Mouse (Mus musculus) adrenal gland, postnatal 14 days (tissue): ENCODE measurements at regions not wholly inside any gene's neighbourhood (a gene's known extent, or its start where the extent isn't known, plus 50 kb on each side); places are given as distances from the start of the nearest gene placed in this dataset.
A peak's percentile ranks its signal among the peaks of the same experiment; 100 is the strongest.

Experiments used
- DNase-seq: peaks from one replicate; pipeline ENCODE4 v3.0.0; 2021; ENCODE audit warnings: mixed read lengths

DNA sequence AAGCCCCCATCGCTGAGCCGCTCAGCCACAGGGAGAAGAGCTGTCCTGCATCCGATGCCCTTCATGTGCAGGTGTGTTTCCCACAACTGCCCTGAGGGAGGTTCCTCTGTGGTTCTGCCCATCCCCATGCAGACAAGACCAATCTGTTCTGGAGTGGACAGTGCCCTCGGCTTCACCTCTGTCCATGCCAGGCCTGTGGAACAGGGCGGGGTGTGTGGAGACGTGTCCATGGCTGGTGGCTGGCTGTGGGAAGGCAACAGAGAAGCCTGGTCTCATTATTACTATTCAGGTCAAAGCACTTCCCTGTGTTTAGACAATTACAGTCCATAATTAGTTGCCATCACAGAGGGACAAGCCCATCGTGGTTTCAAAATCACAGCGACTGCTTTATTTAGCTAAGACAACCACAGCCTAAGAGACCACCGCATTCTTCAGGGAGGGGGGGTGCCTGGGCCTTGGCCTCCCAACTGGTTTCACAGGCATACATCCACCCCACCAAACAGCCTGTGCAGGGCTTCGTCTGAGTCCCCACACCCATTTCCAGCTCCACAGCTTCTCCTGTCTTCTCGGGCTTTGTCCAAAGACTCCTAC lies 97.7 kb downstream of the Rplp1 start:
- DNase-seq, result no peak

DNA sequence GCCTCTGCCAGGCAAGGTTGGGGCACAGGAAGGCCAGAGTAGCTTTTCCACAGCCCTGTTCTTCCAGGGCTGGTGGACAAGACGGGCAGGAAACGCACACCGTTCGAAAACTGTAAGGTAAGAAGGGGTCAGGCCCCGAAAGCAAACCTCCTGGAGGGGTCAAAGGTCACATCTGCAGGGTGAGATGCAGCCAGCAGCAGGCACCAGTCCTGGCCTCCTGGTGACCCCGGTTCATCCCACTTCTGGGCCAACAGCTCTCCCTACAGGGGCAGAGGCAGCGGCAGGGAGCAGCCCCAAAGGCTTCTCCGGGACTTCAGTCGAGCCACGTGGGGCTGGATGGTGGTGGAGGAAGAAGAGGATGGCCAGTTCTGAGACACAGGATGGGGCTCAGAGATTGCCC lies 98.3 kb downstream of the Rplp1 start:
- DNase-seq, result no peak

DNA sequence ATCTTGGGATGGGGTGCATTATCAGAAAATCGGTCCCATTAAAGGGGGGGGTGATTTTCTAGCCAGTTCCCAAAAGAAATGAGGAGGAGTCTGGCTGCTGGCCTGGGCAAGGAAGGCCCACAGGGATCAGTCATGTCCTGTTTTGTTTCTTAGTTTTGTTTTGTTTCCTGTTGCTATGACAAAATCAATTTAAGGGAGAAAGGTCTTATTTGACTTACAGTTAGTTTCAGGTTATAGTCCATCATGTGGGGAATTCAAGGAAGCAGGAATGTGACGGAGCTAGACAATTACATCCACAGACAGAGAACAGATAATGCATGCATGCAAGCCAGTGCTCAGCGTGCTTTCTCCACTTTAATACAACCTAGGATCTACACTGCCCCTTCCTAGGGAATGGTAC lies 101.1 kb downstream of the Rplp1 start:
- no peak for DNase-seq

DNA sequence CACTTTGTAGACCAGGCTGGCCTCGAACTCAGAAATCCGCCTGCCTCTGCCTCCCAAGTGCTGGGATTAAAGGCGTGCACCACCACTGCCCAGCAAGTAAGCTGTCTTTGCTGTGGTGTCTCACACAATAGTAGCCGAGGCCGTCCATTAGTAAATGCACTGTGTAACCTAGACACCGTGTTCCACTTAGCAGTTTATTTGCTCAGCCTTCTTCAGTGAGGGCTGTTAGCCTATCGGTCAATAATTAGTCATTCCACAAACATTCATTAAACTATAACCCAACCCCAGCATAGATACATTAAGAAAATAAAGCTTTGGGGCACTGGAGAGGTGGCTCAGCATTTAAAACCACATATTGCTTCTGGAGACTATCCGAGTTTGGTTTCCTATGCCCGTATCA lies 102.0 kb downstream of the Rplp1 start:
- no peak for DNase-seq

DNA sequence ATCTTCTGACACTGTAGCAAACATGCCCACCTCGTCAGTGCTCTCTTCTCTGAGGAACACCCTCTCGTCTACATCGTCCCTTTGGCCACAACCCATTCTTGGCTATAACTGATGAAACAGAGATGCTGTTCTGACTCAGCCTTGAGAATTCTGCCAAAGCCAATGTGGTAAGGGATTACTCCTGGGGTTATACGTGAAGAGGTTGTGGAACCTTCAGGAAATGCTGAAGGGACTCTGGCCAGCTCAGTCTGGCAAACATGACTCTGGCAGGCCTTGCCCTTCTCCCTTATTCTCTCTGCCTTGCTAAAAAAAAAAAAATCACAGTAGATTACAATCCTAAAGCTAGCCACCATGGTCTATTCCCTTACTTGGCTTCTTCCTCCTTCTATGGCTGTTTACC lies 103.9 kb downstream of the Rplp1 start:
- DNase-seq, result peak; percentile 42

DNA sequence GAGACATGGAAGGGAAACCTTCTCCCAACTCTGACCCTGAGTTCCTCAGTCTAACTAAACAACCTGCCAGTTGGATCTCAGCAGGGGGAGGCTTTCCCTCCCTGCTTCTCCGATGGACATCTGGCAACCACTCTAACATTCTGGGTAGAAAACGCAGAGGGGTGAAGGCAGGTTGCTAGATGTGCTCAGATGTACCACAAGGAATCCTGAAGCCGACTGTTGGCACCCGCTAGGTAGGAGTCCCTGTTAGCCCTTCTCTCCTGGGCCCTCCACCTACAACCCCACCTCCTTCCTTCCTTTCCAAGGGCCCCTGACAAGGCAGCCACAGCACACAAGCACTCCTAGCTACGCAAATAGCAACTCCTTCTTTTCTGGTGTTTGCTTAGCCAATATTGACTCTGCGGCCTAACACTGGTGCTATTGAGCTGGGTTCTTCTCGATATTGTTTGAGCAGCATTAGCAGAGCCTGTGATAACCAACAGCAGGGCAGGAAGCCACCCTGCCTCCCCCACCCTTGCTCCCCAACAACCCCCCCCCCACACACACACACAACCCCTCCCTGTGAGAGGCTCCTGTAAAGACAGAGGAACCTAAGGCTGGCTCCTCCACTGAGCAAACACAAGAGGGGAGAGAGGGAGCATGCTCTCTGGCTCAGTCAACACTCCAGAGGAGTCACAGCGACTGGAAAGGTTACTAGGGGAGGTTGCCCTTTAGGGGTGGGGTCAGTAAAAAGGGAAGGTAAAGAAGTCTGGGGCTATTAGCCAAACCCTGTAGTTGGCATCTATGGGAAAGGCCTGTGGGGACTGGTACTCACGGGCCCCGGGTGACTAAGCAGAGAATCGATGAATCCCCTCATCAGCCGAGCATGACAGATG lies 105.8 kb downstream of the Rplp1 start:
- DNase-seq, result no peak

DNA sequence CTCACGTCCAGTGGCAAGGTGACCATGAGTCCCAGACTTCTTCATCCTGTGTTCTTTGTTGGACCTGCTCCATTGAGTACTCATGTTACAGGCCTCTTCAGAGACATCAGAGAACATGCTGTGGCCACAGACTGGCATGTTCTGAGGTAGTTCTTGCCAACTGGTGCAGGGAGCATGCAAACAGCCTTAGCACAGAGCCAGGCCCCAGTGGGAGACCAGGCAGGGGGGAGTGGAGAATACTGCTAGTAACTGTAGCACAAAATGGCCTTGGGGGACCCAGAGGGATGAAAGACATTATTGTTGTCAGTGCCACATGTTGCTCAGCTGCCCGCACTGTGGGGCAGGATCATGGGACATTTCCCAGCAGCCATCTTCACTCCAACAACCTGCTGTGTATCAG lies 108.4 kb downstream of the Rplp1 start:
- peak; percentile 62 for DNase-seq

DNA sequence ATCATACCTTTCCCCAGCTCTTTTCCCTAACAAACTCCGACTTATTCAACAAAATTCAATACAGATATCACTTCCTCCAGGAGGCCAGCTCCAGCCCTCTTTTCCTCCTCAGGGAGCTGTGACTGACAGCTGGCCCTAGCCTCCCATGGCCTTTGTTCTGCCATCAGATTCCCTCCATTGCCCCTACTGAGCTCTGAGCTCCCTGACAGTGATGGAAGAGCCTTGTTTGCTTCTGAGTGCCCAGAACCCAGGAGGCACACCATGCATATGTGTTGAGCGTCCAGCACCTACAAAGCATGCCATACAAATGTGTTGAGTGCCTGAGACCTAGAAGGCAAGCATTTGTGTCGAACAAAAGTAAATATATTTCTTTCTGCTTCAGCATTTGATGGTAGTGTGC lies 110.8 kb downstream of the Rplp1 start:
- no peak for DNase-seq

DNA sequence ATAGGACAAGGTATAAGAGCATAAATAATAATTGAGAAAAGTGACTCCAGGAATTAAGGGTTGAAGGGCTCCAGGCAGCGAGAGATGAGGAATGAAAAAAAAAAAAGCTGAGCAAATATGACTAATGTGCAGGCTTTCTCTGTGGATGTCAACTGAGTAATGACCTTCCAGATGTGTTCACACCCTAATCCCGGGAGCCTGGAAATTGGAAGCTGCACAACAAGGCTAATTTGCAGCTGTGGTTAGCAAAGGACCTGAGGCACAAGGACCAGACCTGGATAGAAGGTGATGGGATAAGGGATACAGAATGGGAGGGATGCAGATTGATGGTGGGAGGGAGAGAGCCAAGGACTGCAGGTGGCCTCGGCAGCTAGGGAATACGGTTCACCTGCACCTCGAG lies 111.6 kb downstream of the Rplp1 start:
- no peak for DNase-seq

DNA sequence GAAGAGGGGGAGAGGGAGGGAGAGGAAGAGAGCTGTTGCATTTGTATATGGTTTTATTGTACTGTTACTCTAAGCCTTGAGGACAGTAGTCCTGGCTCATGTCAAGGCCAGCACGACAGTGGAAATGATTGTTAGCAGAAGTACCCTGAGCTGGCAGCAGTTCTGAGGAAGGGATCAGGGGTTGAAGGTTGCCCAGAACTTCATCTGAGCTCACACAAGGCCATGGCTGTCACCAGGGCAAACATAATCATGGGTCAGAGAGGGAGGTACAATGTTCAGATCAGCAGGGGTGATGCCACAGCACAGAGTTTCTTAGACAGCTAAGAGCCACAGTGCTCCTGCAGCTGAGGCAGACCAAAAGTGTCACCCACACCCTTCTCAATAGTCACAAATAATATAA lies 114.8 kb downstream of the Rplp1 start:
- DNase-seq, result peak; percentile 67

DNA sequence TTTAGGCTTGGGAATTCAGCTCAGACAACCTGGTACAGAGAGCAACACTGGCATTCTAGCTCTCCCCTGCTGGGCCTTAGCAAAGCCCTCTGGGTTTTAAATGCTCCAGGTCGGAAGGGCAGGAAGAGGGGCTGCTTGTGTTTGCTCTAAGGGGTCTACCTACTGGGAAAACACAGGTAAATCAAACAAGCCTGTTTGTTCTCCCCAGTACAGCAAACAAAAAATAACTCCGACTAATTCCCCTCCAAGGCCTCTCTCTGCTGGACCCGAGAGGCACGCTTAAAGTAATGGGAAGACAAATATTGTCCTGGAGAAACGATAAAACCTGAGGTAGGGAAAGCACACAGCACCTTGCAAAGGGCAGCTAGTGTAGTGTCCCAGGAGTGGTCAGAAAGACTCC lies 118.4 kb downstream of the Rplp1 start:
- DNase-seq, result no peak

DNA sequence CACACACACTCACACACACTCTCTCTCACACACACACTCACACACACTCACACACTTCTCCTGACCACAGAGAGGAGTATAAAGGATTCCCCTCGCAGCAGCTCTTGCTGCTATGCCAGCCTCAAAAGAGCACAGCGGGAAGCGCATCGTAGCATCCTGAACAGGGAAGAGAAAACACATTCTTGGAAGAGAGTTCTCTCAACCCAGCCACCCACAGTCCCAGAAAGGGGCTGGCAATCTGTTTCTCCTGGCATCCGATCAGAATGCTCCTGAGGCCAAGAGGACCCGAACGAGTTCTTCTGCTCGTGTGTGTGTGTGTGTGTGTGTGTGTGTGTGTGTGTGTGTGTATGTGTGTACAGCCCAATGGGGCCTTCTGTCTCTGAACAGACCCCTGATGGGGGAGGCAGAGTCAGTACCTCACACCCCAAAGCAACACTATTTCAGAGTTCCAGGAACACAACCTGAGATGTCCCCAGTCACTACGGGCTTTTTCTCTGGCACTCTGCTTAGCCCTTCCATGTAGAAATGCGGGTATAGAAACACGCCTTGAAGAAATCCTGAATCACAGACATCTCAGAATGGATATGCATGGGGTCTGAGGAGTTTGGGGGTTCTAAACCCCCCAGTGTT lies 122.8 kb downstream of the Rplp1 start:
- DNase-seq, result no peak

DNA sequence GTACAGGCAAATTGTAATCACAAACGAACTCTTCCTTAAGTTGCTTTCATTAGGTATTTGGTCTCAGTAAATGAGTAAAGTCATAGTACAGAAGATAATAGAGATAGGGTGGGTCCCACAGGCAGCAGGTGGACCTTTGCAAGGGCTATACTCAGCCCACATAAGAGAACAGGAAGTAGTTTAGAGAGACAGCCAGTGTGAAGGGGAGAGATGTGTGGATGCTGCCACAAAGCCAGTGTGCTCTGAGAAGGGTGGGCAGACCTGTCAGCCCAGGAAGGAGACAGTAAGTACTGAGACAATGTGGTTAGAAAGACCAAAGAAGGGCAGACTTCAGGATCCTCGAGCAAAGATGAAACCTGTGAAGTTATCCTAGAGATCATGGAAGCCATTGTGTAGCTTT lies 123.5 kb downstream of the Rplp1 start:
- no peak for DNase-seq

DNA sequence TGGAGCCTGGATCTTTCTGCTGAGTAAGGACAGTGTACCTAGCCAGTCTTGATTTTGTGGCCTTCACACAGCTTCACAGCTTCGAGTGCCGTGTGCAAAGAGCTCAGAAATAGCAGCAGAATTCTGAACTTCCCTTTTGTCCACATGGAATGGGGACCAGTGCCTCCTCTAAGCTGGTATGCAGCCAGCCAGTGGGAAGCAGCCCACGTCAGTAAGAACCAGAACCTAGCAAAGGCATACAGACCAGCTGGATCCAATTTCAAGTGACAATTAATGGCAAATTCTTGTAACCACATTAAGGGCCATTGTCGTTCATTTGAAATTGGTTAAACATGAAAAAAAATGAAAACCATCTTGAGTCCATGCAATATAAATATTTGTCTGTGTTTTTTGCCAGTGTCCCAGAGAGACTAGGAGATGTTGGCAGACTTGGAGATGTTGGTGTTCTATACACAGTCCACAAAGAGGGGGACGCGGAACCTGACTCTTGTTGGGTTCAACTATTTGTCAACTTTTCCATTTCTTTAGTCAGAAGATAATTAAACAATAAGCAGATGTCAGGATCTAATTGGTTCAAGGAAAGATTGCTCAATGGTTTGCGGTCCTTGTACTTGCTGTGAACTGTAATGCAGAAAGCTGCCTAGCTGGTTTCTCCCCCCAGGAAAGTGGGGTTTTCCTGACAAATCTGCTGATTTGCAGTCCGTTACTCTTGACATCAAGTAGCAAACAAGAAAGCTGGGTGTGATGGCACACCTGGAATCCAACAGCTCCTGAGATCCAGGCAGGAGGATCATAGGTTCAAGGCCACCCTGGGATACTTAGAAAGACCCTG lies 125.1 kb downstream of the Rplp1 start:
- no peak for DNase-seq

DNA sequence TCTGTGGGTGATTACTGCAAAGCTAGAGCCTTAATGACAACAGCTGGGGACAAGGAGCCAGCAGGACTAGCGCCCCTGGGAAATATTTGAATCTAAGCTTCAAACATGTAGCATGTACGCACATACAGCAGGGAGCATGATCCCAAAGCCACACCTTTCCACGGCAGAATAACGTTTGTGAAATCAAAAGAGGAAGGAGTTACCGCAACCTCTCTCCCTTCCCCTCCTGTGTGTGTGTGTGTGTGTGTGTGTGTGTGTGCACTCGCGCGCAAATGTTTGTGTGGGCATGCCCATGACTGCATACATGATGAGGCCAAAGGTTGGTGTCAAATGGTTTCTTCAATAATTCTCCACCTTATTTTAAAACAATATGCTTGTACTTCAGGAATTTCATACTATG lies 132.9 kb downstream of the Rplp1 start:
- DNase-seq, result no peak

DNA sequence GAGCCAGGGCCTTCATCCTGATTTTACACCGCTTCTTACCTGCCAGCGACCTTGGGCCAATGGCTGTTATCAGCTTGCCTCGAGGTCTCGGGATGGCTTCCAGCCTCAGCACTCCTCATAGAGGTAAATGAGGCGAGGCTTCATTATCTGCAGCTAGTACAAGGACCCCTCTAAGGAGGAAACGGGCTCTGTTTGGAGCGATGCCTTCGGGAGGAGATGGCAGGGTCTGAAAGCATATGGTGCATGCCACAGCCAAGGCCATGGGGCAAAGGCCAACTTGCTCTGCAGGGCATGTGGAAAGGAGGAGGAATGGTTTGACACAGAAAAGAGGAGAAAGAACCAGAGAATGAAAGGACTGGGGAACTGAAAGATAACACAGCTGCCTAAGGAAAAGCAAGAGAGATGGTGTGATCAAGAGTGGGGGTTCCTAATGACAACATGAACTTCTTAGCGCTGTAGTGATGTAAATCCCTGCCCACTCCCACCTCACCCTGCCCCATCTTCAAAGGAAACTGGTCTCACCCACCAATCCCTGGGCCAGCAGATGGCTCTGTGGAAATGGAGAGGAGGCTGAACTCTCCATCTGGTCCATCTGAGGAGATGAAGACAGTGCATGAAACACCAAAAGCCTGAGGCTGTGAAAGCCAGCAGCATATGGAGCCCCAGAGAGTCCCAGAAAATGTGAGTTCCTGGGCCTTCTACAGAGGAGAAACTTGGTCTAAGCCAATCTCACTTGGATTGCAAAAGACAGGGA lies 134.0 kb downstream of the Rplp1 start:
- no peak for DNase-seq

DNA sequence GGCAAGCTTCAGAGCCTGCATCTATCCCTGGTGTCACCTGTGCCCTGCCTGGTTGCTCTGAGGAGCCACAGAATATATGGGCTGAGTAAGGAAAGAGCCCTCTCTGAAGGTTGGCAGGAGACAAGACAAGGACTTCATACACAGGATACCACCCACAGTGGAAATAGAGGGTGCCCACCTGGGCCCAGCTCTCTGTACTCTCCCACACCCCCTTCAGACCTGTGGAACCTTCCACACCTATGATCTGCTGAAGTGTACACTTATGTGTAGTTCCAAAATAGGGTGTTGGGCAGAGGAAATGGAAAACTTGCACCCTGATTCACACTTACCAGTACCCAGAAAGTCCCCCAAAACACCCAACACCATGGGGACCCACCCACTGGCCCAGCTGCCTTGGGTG lies 135.2 kb downstream of the Rplp1 start:
- no peak for DNase-seq

DNA sequence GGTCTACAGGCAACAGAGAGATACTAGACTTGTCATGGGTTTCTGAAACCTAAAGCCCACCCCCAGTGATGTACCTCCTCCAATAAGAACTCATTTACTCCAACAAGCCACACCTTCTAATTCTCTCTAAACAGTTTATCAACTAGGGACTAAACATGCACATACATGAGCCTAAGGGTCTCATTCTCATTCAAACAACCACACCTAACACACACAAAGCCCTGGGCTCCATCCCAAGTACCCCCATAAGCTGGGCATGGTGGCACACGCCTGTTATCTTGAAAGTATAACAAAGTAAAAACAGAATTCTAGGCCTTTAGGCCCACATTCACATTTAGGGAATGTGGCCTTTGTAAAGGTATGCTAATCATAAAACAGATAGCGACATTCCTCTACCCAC lies 137.9 kb downstream of the Rplp1 start:
- no peak for DNase-seq

DNA sequence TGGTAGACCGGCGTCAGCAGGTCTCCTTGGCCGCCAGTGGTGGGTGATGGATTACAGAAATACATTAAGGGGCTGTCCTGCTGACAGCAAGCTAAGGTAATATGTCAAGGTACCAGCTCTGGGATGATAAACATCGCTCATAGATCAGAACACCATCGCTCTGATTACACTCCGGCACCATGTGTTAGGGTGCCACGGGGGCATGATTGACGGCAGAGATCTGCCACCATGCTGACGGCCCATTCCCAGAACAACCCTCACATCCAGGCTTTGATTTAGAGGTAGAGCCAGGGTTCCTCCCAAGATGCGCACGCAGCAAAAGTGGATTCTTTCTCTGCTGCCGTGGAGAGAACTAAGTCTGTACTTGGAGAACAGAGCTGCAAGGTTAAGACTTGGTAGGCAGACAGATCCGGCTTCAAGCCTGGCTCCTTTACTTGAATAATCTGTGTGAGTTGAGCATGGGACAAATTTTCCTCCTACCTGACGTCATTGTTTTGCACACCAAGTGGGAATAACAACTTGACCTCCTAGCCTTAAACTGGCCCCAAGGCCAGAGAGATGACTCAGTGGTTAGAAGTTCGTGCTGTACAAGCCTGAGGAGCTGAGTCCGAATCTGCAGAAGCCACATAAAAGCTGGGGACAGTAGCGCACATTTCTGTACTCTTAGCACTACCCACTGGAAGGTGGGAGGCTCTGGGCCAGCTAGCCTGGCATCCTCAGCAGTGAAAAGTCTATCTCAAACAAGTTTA lies 144.0 kb downstream of the Rplp1 start:
- DNase-seq, result peak; percentile 27

DNA sequence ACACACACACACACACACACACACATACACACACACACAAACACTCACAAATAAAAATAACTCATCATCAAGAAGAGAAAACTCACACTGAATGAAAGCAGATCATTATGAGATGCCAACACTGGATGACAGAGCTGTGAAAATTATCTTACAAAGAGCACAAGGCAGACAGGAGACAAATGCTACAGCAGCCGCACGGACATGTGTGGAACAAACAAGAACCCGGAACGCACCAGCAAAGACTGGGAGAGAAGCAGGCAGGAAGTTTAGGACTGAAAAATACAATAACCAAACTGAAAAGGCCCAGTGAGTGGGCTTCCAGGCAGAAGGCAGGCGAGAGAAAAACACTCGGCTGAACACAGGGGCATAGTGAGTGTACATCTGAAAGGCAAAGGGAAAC lies 148.2 kb downstream of the Rplp1 start:
- no peak for DNase-seq

DNA sequence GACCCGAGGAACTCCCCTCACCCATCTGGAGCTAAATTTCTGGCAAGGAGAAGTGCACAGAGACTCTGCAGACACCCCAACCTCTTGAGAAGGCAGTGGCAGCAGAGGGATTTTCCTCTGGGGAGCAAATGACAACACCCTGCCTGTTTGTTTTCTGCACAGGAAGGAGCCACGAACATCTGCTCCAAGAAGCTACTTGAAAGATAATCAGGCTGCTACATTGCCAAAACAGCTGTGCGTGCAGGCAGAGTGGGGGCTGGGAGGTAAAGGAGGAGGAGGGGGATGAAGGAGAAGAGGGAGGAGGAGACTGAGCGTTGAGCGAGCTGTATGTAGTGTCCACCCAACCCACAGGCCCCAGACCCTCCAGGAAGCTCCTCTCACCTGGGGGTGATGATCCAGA lies 149.0 kb downstream of the Rplp1 start:
- DNase-seq, result no peak
